Mouse (Mus musculus): ENCODE data around the gene Cox7a2l. TPM values are rescaled to one million over a fixed set of nuclear protein-coding genes. Genes with fewer than 3 reads are reported as not detected.

Cox7a2l gene
- total and polyA plus RNA-seq, 3 experiments: 206 TPM; not detected in 1

DNA sequence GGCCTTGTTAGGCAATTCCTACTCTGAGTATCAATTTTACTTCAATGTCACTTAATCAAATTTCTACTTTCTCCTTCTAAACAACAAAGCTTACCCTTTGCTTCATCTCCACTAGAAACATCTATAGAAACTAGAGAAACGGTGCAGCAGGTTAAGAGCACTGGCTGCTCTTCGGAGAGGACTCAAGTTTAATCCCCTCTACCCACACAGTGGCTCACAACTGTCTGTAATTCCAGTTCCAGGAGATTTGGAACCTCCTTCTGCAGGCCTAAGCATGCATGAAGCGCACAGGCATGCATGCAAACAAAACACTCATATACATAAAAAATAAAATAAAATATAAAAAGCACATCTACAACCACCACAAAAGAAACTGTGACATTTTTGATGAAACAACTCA lies 5.0 kb downstream of the Cox7a2l start:
- Histone ChIP-seq H3K27me3 (ENCODE audit: control insufficient read depth in 1 of 2, insufficient read depth in 2 of 2, low read length in 2 of 2) (no peaks in the 10 kb centered on the region), H3K27ac (ENCODE audit: control insufficient read depth, low read depth, low read length) (no peak overlapping the region), H3K4me1 (ENCODE audit: control insufficient read depth in 1 of 2, insufficient read depth in 2 of 2, low read length in 2 of 2) (peaks cover 0 to 21% of the 10 kb centered on the region in 2 experiments; a peak in 2 of 4 replicates), H3K9me3 (replicated peaks; ENCODE audit: insufficient read depth, low read length) (no peaks in the 10 kb centered on the region), H3K36me3 (ENCODE audit: control insufficient read depth in 1 of 2, insufficient read depth in 2 of 2, low read length in 2 of 2) (peaks cover 0 to 21% of the 10 kb centered on the region in 2 experiments; a peak in 3 of 4 replicates), H3K9ac (ENCODE audit: control insufficient read depth, low read depth, low read length, poor library complexity, severe bottlenecking) (no peak overlapping the region; the same call in 1 of the 2 replicates), H3K79me2 (ENCODE audit: control insufficient read depth, insufficient read depth, low read length, poor library complexity) (peaks cover 61% of the 10 kb centered on the region), H3K4me3 (ENCODE audit: control insufficient read depth in 1 of 2, insufficient read depth in 1 of 2, low read depth in 2 of 2, low read length in 2 of 2) (no peak overlapping the region)
- no peak for TF ChIP-seq NRF1 (IDR thresholded peaks at IDR 0.05; ENCODE audit: insufficient read depth, low read depth, low read length, poor library complexity, severe bottlenecking)
- no peak for TF ChIP-seq CTCF (IDR thresholded peaks at IDR 0.05 in 2 of 3, conservative IDR thresholded peaks at IDR 0.05 in 1 of 3; ENCODE audit: control insufficient read depth in 1 of 3, insufficient read depth in 1 of 3, low read depth in 2 of 3, low read length in 3 of 3, poor library complexity in 1 of 3, severe bottlenecking in 1 of 3)
- TF ChIP-seq NELFE (IDR thresholded peaks at IDR 0.05; ENCODE audit: low read depth, low read length): no peak
- DNase-seq (ENCODE audit: low read depth, low spot score): no peak

DNA sequence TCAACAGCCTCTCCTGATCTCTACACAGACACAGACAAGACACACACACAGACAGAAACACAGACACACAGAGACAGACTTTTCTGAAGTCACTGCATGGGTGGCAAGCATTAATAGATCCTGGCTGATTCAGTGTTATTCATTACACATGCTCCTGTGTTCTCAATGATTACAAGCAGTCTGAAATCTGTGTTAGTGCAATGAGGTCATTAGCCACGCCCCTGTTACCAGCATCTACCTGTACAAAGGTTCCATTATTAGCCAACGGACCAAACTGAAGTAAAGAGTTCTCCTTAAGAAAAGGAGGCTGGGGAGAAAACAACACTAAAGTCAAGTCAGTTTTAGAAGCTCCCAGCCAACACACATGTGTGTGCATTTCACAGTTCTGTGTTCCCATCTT lies 13.4 kb downstream of the Cox7a2l start:
- H3K4me3 ChIP-seq (ENCODE audit: control insufficient read depth in 1 of 2, insufficient read depth in 1 of 2, low read depth in 2 of 2, low read length in 2 of 2): no peak overlapping the region
- H3K27me3 ChIP-seq (ENCODE audit: control insufficient read depth in 1 of 2, insufficient read depth in 2 of 2, low read length in 2 of 2): no peaks in the 10 kb centered on the region
- TF ChIP-seq UBTF (IDR thresholded peaks at IDR 0.05; ENCODE audit: borderline replicate concordance, insufficient read depth, low read depth, low read length) (no peak), ELF1 (IDR thresholded peaks at IDR 0.05; ENCODE audit: low read depth, low read length) (no peak), KAT2A (conservative IDR thresholded peaks at IDR 0.05; ENCODE audit: low read depth, low read length) (no peak), ZNF384 (IDR thresholded peaks at IDR 0.05; ENCODE audit: low read depth, low read length) (no peak), MAX (IDR thresholded peaks at IDR 0.05; ENCODE audit: low read length) (no peak), MYC (IDR thresholded peaks at IDR 0.05; ENCODE audit: low read depth, low read length) (no peak), SMC3 (IDR thresholded peaks at IDR 0.05; ENCODE audit: low read depth, low read length) (no peak), CHD2 (IDR thresholded peaks at IDR 0.05; ENCODE audit: low read length) (no peak), BHLHE40 (IDR thresholded peaks at IDR 0.05; ENCODE audit: borderline replicate concordance, low read depth, low read length) (no peak), CHD1 (IDR thresholded peaks at IDR 0.05; ENCODE audit: low read depth, low read length) (no peak), CTCF (IDR thresholded peaks at IDR 0.05 in 2 of 3, conservative IDR thresholded peaks at IDR 0.05 in 1 of 3; ENCODE audit: control insufficient read depth in 1 of 3, insufficient read depth in 1 of 3, low read depth in 2 of 3, low read length in 3 of 3, poor library complexity in 1 of 3, severe bottlenecking in 1 of 3) (no peak), USF2 (IDR thresholded peaks at IDR 0.05; ENCODE audit: borderline replicate concordance in 1 of 2, insufficient read depth in 1 of 2, low read depth in 1 of 2, low read length in 2 of 2) (no peak), ZC3H11A (IDR thresholded peaks at IDR 0.05; ENCODE audit: low read depth, low read length) (no peak), TAL1 (IDR thresholded peaks at IDR 0.05; ENCODE audit: low read length) (no peak), RAD21 (IDR thresholded peaks at IDR 0.05; ENCODE audit: low read depth, low read length) (no peak), HCFC1 (IDR thresholded peaks at IDR 0.05; ENCODE audit: low read depth, low read length) (no peak), MEF2A (IDR thresholded peaks at IDR 0.05; ENCODE audit: extremely low read depth, insufficient replicate concordance, low read depth, low read length, poor library complexity, severe bottlenecking) (no peak), MAZ (IDR thresholded peaks at IDR 0.05; ENCODE audit: low read depth, low read length) (no peak), NRF1 (IDR thresholded peaks at IDR 0.05; ENCODE audit: insufficient read depth, low read depth, low read length, poor library complexity, severe bottlenecking) (no peak)
- DNase-seq (ENCODE audit: low read depth, low spot score): no peak
- H3K27ac ChIP-seq (ENCODE audit: control insufficient read depth, low read depth, low read length): no peak overlapping the region
- H3K36me3 ChIP-seq (ENCODE audit: control insufficient read depth in 1 of 2, insufficient read depth in 2 of 2, low read length in 2 of 2): peaks cover 0 to 1% of the 10 kb centered on the region in 2 experiments; a peak in 2 of 4 replicates
- no peaks in the 10 kb centered on the region for H3K4me1 ChIP-seq (ENCODE audit: control insufficient read depth in 1 of 2, insufficient read depth in 2 of 2, low read length in 2 of 2)
- peaks cover 30% of the 10 kb centered on the region for H3K79me2 ChIP-seq (ENCODE audit: control insufficient read depth, insufficient read depth, low read length, poor library complexity)
- H3K9me3 ChIP-seq (replicated peaks; ENCODE audit: insufficient read depth, low read length): no peaks in the 10 kb centered on the region
- H3K9ac ChIP-seq (ENCODE audit: control insufficient read depth, low read depth, low read length, poor library complexity, severe bottlenecking): no peak overlapping the region
